Mouse (Mus musculus) left cerebral cortex, adult 11 months (tissue): ENCODE measurements at regions not wholly inside any gene's neighbourhood (a gene's known extent, or its start where the extent isn't known, plus 50 kb on each side); places are given as distances from the start of the nearest gene placed in this dataset.
A peak's percentile ranks its signal among the peaks of the same experiment; 100 is the strongest.

Experiments
- DNase-seq: peaks from one replicate; pipeline ENCODE4 v3.0.0; 2022; ENCODE audit warnings: low spot score

DNA sequence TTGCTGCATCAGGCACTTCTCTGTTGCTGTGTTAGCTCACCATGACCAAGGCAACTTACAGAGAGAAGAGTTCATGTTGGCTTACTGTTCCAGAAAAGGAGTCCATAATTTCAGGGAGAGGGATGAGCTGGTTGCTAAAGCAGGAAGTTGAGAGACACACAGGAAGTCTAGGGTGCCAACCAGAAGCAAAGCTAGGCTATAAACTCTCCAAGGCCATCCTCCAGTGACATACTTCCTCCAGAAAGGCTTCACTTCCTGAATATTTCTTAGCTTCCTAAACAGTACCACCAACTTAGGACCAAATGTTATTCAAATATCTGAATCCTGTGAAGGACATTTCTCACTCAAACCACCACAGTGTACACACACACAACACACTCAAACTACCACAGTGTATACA lies 2010.6 kb downstream of the A830018L16Rik start:
- no peak for DNase-seq

DNA sequence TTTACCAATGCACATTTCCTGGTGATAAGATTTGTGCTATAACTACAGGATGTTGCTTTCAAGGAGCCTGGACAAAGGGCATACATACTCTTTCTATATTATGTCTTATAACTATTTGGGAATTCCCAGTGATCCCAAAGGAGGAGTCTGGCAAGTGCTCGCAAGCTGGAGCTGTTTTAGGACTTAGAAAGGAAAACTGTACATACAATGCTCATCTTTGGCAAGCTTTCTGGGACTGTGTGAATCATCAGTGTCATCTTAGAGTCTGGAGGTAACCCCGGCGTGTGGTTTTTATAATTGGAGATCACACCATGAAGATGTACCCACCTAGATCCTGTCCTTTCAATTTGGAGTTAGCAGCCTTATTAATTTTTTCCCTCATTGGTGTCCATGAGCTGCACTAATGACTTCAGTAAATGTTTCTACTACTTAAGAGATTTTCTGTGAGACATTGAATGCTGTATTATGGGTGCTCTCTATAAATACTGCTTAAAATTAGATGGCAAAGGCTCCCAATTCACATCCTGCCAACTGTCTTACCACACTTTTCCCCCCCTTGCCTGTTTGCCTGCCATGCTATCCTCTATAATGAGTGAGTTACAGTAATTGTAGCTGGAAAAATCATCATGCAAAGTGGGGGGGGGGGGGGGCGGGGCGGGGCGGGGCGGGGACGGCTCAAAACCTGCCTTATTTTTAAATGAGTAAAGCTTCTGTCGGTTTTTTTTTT lies 2011.9 kb downstream of the A830018L16Rik start:
- no peak for DNase-seq

DNA sequence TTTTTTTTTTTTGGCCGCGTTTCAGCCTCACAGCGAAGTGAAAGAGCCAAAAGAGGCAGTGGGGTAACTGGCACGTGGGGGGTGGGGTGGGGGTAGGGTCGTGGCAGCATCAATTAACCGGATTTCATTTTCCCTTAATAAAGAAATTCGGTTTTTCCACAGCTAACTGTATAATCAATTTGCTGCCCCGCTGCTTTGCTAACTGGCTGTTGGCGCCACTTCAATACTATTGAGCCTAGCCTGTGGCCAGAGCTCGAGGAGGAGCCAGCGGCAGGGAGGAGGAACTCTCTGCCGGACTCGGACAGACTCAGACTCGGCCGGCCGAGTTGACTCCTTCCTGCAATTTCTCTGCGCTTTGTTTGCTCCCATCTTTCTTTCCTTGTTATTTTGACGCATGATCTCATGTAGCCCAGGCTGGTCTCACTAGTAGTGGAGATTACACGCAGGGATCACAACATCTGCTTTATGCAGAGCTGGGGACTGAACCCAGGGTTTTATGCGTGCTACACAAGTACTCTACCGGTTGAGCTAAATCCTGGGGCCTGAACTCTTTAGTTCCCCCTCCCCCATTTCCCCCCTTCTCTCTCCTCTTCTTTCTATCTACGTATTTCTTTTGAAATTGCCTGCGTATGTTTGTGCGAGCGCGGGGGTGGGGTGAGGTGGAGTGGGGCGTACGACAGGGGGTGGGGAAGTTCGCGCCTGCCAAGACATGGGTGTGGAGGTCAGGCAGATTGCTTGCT lies 2012.6 kb downstream of the A830018L16Rik start:
- no peak for DNase-seq

DNA sequence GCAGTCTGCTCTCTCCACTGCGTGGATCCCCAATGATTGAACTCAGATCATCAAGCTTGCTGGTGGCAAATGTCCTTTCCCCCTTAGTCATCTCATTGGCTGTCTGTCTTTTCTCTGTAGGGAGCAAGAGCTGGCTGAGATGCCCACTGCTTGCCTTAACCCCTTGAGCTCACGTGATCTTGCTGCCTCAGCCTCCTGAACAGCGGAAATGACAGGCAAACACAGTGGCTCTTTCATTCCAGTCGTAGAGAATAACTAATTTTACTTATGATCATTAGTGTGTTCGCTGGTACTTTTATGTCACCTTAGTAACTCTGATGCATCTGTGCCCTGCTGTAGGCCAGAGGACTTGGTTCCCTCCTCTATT lies 2013.1 kb downstream of the A830018L16Rik start:
- DNase-seq: no peak

DNA sequence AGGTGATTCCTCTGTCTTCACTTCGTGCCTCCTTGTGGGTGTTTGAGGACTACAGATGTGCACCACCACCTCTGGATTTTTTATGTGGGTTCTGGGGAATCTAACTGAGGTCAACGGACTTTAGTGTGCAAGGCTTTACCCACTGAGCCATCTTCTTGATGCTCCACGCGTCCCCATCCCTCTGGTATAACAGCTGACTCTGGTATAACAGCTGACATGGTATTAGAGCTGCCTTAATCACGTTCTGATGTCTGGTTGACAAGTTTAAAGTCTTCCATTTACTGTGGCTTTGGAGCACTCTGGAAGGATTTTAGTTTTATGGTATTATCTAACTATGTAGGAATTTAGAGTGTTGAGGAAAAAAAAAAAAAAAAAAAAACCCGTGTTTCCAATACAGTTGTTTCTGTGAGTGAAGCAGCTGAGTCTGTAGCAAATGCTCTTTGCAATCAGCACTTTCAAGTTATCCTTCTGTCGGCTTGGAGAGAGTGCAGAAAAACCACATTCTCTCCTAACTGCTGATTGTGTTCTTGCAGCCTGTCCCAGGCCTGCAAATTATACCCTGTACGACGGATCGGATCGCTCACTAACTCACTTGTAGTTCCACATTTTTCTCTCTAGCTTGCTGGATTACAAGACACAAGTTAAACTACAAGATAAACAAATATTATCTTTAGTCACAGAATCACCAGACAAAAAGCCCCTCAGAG lies 2013.7 kb downstream of the A830018L16Rik start:
- DNase-seq: no peak

DNA sequence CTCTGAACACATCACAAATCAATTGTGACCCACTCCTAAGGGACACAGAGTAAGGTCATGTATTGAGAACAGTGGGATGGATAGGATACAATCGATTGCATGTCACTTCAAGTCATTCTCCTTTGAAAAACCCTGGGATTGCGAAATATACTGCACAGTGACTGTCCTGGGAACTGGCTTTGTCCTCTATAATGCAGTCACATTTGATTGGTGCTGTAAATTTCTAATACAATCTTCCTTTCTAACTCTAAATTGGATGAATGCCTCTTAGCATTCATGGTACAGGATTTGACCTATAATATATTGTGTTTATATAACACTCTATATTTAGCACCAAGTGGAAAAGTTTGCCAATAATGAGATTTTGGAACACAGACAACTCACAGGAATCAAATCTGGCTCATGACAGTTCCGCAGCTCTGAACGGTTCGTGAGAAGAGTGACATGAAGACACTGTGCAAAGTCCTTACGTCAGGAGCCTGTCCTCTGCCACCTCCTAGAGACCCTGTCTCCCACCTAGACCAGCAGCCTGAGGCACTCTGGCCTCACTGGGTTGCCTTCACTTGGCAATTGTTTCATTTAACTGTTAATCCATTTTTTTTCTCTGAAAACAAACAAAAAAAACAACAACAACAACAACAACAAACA lies 2024.0 kb downstream of the A830018L16Rik start:
- no peak for DNase-seq

DNA sequence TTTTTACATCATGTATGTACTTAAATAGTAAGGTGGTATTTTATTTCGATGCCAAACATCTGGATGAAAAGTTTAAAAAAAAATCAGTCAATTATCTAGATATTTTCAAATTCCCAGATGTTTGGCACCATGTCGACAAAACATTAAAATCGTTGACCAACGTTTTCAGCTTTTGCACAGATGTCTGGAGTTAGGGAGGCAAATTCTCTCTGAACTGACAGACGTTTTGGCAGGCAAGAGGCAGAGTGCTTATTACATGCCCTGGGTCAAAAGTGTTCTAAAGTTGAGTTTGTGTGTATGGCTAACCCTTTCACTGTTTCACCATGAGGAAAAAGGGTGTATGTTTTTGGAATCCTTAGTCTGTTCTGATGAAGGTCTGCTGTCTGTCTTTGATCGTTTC lies 2028.5 kb downstream of the A830018L16Rik start:
- DNase-seq: no peak

GRCm38 (mm10) chr1:13454534-13454933 lies 2040.6 kb downstream of the A830018L16Rik start:
- no peak for DNase-seq

DNA sequence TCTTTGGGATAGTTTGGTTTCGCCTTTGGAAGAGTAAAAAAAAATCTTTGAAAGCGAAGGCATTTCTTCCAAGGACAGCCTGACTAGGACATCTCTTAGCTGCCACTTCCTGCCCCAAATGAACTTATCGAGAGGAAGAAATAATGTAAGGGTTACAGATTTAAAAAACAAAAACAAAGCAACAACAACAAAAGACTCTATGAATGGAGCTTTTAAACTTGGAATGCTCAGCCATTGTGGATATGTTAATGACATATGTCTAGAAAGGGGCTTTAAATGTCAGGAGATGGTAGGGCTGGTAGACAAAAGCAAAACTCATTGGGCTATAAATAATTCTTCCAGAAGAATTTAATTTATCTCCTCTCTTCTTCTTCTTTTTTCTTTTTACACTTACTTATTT lies 2041.7 kb downstream of the A830018L16Rik start:
- no peak for DNase-seq

DNA sequence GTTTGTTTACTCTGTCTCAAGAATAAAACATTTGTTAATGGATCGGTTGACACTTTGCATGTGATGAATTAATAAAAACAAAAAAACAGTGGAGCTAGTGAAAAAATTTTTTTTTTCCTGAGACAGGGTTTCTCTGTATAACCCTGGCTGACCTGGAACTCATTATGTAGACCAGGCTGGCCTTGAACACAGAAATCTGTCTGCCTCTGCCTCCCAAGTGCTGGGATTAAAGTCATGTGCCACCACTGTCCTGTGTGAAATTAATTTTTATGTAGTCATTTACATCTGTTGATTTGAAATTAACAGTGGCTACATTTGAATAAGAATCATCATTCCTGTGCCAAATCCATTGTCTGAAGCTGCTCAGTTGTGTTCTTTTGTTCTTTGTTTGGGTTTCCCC lies 2050.4 kb downstream of the A830018L16Rik start:
- no peak for DNase-seq

- no peak for DNase-seq
Observed at GRCm38 (mm10) chr1:13467174-13467573, 2053.3 kb downstream of the A830018L16Rik start.

DNA sequence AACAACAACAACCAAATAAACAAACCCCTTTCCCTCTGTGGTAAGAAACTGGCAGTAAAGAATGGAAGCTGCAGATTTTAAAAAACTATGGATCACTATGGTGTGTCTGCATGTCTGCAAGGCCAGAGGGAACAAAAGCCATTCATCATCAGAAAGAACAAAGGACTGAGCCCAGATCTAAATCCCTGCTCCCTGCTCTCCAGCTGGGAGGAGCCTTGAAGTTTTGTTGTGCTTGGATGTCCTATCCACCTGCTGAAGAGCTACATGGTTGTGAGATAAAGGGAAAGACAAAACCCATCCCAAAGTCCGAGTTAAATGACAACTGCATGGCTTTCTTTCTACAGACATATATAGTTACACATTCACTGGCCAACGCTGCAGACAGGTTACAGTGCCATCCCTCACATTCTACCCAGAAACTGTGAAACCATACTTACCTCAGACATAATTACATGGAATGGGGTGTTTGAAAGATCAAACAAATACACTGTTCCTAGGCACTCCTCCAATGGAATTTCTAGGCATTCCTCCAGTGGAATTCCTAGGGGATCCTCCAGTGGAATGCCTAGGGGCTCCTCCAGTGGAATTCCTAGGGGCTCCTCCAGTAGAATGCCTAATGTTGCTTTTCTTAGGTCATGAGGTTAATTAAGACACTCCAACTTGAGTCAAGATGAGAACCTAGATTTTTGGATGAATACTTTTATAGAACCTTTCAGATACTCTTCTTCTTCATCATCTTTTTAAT lies 2054.2 kb downstream of the A830018L16Rik start:
- DNase-seq: no peak

DNA sequence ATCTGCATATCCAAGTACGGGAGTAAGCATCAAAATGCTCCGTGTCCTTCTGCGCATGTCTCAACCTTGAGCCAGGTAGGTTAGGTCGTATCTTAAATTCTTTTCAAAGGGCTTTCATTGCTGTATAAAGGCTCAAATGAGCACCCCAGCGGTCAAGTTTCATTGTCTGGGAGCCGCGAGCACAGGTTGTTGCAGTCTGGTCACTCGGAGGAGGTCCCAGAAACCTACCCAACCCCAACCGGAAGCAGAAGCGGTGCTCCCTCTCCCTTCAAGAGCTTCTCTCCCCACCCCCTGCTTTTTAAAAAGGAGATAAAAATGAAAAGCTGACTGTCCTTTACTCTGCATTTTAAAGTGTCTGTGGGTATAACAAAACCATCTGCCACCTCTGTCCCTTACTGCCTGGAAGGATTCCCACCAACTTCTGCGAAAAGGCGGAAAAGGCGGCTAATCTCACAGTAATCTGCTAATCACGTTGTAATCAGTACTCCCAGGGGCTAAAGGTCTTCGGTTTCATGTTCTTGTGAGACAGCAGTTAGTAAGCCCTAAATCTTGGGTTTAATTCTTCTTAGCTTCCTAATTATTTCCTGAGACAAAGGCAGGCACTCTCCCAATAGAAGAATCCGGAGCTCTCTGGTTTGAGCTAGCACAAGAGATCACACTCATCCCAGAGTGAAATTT lies 2081.0 kb downstream of the A830018L16Rik start:
- DNase-seq: no peak

DNA sequence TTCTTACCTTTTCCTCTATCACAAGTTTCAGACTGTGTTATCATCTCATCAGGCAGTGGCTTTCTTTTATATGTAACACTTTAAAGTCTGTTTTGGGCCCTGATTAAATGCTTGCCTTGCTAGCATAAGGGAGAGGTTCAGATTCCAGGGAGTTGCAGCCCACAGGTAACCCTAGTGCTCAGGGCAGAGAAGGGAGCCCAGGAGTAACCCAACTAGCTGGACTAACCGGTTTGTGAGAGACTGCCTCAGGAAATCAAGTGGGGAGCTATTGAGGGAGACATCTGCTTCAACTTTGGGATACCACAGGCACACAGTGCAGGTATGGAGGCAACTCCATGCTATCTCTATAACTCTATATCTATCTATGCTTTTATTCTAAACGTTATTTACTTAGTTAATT lies 2082.5 kb downstream of the A830018L16Rik start:
- DNase-seq: no peak

GRCm38 (mm10) chr1:13500456-13500855 lies 2086.6 kb downstream of the A830018L16Rik start:
- peak; percentile 11 for DNase-seq

- DNase-seq: no peak
Observed at GRCm38 (mm10) chr1:13501938-13502337, 2088.0 kb downstream of the A830018L16Rik start.

DNA sequence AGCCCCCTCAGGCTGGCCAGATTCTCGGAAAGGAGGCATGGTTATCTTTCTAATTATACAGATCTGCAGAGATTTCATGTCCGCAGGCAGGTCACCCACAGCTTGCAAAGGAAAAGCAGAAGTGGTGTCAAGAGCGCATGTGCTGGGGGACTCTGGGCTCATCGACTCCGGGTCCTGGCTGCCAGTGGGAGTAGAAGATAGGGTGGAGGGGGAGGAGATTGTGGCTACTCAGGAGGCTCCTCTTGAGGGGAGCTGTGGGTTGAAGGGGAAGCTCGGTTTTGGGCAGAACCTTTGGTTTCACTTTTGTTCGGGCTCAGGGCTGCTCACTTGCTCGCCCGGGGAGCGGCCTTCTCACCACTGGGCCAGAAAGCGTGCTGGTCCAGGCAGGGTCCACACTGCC lies 2099.9 kb downstream of the A830018L16Rik start:
- DNase-seq: no peak
